Mouse (Mus musculus): ENCODE data around the gene Tdrd9. TPM values are rescaled to one million over a fixed set of nuclear protein-coding genes. Genes with fewer than 3 reads are reported as not detected.
A peak's percentile ranks its signal among the peaks of the same experiment; 100 is the strongest.
"Not testable (repeated sequence)": the region's sequence is repeated elsewhere in the genome, so short reads cannot be mapped to it uniquely, and the experiment has no call there.

The Tdrd9 gene
- polyA plus RNA-seq, 2 experiments = 0.04 to 0.06 TPM

- Histone ChIP-seq H3K27me3 (ENCODE audit: control insufficient read depth, insufficient read depth, low read length) (no peaks in the 10 kb centered on the region), H3K4me1 (replicated peaks; ENCODE audit: control insufficient read depth in 2 of 2, insufficient read depth in 2 of 2, low read length in 1 of 2) (peaks cover 20 to 32% of the 10 kb centered on the region in 2 experiments), H3K9ac (replicated peaks) (peak overlapping the region; percentile 54), H3K4me2 (ENCODE audit: low read depth) (peak overlapping the region; percentile 58), H3K27ac (peak overlapping the region; percentile 38), H3K4me3 (ENCODE audit: insufficient read depth in 1 of 2, low read depth in 2 of 2, low read length in 2 of 2) (peak overlapping the region; percentile 38 to 53), H3K36me3 (replicated peaks; ENCODE audit: control insufficient read depth, insufficient read depth, low read depth) (no peaks in the 10 kb centered on the region), H3K9me3 (ENCODE audit: control insufficient read depth, low read length) (no peaks in the 10 kb centered on the region)
- ATAC-seq (ENCODE audit: insufficient read depth) (peak; percentile 19; the same call in 1 of the 2 replicates), DNase-seq (ENCODE audit: low read depth in 3 of 3, low spot score in 3 of 3) (no peak)
- 9% methylated on average over 10 of the region's 10 CpGs for WGBS (ENCODE audit: insufficient replicate concordance)
- TF ChIP-seq EP300 (IDR thresholded peaks at IDR 0.05; ENCODE audit: low read depth) (no peak), CTCF (IDR thresholded peaks at IDR 0.05; ENCODE audit: low read depth) (no peak)
Observed at GRCm38 (mm10) chr12:111943421-111944064, 27.8 kb upstream of the Tdrd9 start.

DNA sequence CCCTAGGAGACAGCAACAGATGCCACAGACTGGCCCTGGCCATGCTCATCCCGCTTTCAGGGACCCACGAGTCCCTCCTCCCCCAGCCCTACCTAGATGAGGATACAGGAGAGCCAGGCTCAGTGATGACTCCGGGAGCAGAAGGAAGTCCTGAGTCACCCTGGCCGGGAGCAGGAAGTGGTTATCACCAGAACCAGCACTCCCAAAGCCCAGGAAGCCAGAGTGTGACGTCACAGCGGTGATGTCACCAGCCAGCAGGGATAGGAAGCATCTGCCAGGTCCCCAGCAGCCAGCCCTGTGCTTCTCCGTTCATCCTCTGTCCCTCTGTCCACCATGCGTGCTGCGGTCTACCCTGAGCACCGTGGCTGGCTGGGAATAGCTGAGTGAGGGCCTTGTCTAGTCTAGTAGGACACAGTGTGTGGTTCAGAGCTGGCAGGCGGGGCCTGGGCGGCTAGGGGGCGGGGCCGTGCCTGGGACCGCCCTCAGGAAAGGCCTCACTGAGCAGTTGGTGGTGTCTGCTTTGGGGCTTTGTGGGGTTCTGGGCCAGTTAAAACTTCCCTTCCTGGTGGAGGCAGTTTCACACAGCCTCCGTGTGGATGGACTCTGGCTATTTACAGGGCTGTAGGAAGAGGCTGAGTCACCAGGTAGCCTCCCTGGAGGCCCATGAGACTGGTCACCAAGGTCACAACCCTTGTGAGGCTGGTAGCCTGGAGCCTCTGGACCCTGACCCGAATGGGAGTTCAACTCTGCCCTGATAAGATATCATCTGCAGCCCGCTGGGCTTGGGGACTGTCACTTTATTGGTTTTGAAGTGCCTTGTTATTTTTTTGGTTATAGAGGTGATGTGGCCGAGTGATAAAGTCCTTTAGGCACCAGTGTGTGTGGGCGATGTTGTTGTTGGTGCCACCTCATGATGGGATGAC is 27.0 kb upstream of the Tdrd9 start:
- WGBS (ENCODE audit: insufficient replicate concordance) = 6% methylated on average over 14 of the region's 20 CpGs
- not testable (repeated sequence) for DNase-seq (ENCODE audit: low read depth in 3 of 3, low spot score in 3 of 3)

GRCm38 (mm10) chr12:111945115-111945514 is 26.2 kb upstream of the Tdrd9 start:
- DNase-seq (ENCODE audit: low read depth in 3 of 3, low spot score in 3 of 3) (peak in 2 of 3 experiments; percentile 27 to 43), ATAC-seq (ENCODE audit: insufficient read depth) (peak; percentile 32)
- TF ChIP-seq CTCF (IDR thresholded peaks at IDR 0.05; ENCODE audit: low read depth) = no peak
- TF ChIP-seq EP300 (IDR thresholded peaks at IDR 0.05; ENCODE audit: low read depth) = no peak
- H3K27me3 ChIP-seq (ENCODE audit: control insufficient read depth, insufficient read depth, low read length) = no peaks in the 10 kb centered on the region; the same call in 1 of the 2 replicates
- WGBS (ENCODE audit: insufficient replicate concordance) = 9% methylated on average over 8 of the region's 8 CpGs
- no peak overlapping the region; the same call in 1 of the 2 replicates for H3K9ac ChIP-seq (replicated peaks)
- H3K4me3 ChIP-seq (ENCODE audit: insufficient read depth in 1 of 2, low read depth in 2 of 2, low read length in 2 of 2) = no peak overlapping the region
- peaks cover 17 to 28% of the 10 kb centered on the region in 2 experiments for H3K4me1 ChIP-seq (replicated peaks; ENCODE audit: control insufficient read depth in 2 of 2, insufficient read depth in 2 of 2, low read length in 1 of 2)
- H3K27ac ChIP-seq = peak overlapping the region; percentile 84
- no peaks in the 10 kb centered on the region for H3K36me3 ChIP-seq (replicated peaks; ENCODE audit: control insufficient read depth, insufficient read depth, low read depth)
- H3K4me2 ChIP-seq (ENCODE audit: low read depth) = peak overlapping the region; percentile 55
- no peaks in the 10 kb centered on the region for H3K9me3 ChIP-seq (ENCODE audit: control insufficient read depth, low read length)

More for the DNA sequence above, 27.0 kb upstream of the Tdrd9 start:
- not testable (repeated sequence) for H3K9me3 ChIP-seq (ENCODE audit: control insufficient read depth, low read length); H3K27me3 ChIP-seq (ENCODE audit: control insufficient read depth, insufficient read depth, low read length); H3K36me3 ChIP-seq (replicated peaks; ENCODE audit: control insufficient read depth, insufficient read depth, low read depth)
- H3K4me3 ChIP-seq (ENCODE audit: insufficient read depth in 1 of 2, low read depth in 2 of 2, low read length in 2 of 2) = peak overlapping the region; percentile 38 to 53
- peak overlapping the region; percentile 84 for H3K27ac ChIP-seq
- peaks cover 17 to 28% of the 10 kb centered on the region in 2 experiments for H3K4me1 ChIP-seq (replicated peaks; ENCODE audit: control insufficient read depth in 2 of 2, insufficient read depth in 2 of 2, low read length in 1 of 2)
- H3K9ac ChIP-seq (replicated peaks) = peak overlapping the region; percentile 54
- peak overlapping the region; percentile 58 for H3K4me2 ChIP-seq (ENCODE audit: low read depth)
- ATAC-seq (ENCODE audit: insufficient read depth) = peak; percentile 78

- not testable (repeated sequence) for H3K36me3 ChIP-seq (replicated peaks; ENCODE audit: control insufficient read depth, insufficient read depth, low read depth); DNase-seq (ENCODE audit: low read depth in 3 of 3, low spot score in 3 of 3); H3K27me3 ChIP-seq (ENCODE audit: control insufficient read depth, insufficient read depth, low read length); H3K9me3 ChIP-seq (ENCODE audit: control insufficient read depth, low read length); H3K9ac ChIP-seq (replicated peaks); H3K4me3 ChIP-seq (ENCODE audit: insufficient read depth in 1 of 2, low read depth in 2 of 2, low read length in 2 of 2)
- H3K27ac ChIP-seq = peak overlapping the region; percentile 84
- WGBS (ENCODE audit: insufficient replicate concordance) = 13% methylated on average over 8 of the region's 15 CpGs
- ATAC-seq (ENCODE audit: insufficient read depth) = peak; percentile 68
- H3K4me1 ChIP-seq (replicated peaks; ENCODE audit: control insufficient read depth in 2 of 2, insufficient read depth in 2 of 2, low read length in 1 of 2) = peaks cover 17 to 28% of the 10 kb centered on the region in 2 experiments
- peak overlapping the region; percentile 55; the same call in 1 of the 2 replicates for H3K4me2 ChIP-seq (ENCODE audit: low read depth)
Observed at GRCm38 (mm10) chr12:111945765-111946655, 25.3 kb upstream of the Tdrd9 start.

Measured in liver, embryonic 14.5 days (tissue).